Mouse (Mus musculus): ENCODE measurements at regions not wholly inside any gene's neighbourhood (a gene's known extent, or its start where the extent isn't known, plus 50 kb on each side); places are given as distances from the start of the nearest gene placed in this dataset.

DNA sequence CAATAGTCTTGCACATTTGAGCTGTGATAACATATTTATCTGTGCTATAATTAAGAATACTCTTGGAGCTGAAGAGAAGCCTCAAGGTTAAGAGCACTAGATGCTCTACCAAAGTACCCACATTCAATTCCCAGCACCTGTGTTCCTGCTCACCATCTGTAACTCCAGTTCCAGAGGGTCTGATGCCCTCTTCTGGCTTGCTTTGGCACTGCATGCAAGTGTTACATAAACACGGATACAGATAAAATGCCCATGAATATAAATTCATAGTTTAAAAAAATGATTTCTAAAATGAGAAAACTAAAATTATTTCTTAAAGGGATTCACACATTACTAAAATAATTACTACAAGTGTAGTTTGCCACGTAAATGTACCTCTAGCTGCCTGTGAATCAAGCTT lies 364.3 kb downstream of the Tox3 start:
- Histone ChIP-seq H3K9ac (ENCODE audit: low read length) (no peak overlapping the region), H3K9me3 (ENCODE audit: control insufficient read depth, low read length) (no peaks in the 10 kb centered on the region), H3K27ac (ENCODE audit: low read depth, low read length) (no peak overlapping the region), H3K4me1 (replicated peaks; ENCODE audit: control insufficient read depth, insufficient read depth, low read length) (no peaks in the 10 kb centered on the region), H3K4me3 (ENCODE audit: low read depth, low read length) (no peak overlapping the region), H3K36me3 (ENCODE audit: control insufficient read depth, insufficient read depth, low read length) (no peaks in the 10 kb centered on the region; the same call in 1 of the 2 replicates), H3K27me3 (ENCODE audit: control insufficient read depth, insufficient read depth, low read length) (no peaks in the 10 kb centered on the region), H3K4me2 (ENCODE audit: low read depth, low read length, severe bottlenecking) (no peak overlapping the region)
- 93% methylated on average over 2 of the region's 2 CpGs for whole genome bisulfite sequencing
- DNase-seq (ENCODE audit: low spot score), result no peak
- no peak for ATAC-seq (replicated peaks; ENCODE audit: low FRiP score)

DNA sequence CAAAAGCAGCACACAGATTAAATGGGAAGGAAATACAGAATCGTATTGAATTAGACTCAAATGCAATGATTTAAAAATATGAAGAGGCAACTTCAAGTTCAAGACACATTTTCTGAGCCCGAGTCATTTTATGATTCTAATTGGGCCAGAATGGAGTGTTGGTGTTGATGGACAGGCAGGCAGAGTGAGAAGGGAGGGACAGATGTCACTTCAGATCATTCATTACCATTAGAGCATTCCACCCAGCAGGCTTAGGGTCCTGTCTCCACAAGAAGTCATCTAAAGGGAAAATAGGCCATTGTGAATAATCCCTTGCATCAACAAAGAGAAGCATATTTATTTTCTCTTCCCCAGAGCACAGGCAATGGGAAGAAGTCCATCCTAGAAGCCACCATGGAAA lies 365.6 kb downstream of the Tox3 start:
- Histone ChIP-seq H3K36me3 (ENCODE audit: control insufficient read depth, insufficient read depth, low read length) (no peaks in the 10 kb centered on the region; the same call in 1 of the 2 replicates), H3K4me1 (replicated peaks; ENCODE audit: control insufficient read depth, insufficient read depth, low read length) (no peaks in the 10 kb centered on the region), H3K27ac (ENCODE audit: low read depth, low read length) (no peak overlapping the region), H3K9ac (ENCODE audit: low read length) (no peak overlapping the region), H3K27me3 (ENCODE audit: control insufficient read depth, insufficient read depth, low read length) (no peaks in the 10 kb centered on the region), H3K4me3 (ENCODE audit: low read depth, low read length) (no peak overlapping the region), H3K9me3 (ENCODE audit: control insufficient read depth, low read length) (no peaks in the 10 kb centered on the region), H3K4me2 (ENCODE audit: low read depth, low read length, severe bottlenecking) (no peak overlapping the region)
- DNase-seq (ENCODE audit: low spot score) (no peak), ATAC-seq (replicated peaks; ENCODE audit: low FRiP score) (no peak)
- 77% methylated on average over 2 of the region's 2 CpGs for WGBS

DNA sequence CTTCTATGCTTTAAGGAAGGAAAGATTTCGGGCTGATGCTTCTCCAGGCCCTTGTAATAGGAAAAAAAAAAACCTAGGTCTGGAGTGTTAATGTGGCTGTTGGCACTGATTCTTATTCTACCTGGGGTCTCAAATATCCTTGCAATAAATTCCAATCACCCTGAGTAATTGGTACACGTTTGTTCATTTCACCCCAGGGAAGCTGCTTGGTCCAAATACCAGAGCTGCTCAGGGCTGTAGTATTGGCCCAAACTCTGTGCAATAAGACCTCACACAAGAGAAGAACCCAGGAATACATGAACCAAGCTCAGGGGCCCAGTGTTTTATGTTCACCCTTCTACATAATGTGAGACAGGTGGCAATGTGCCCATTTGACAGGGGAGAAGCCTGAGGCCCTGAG lies 366.8 kb downstream of the Tox3 start:
- no peaks in the 10 kb centered on the region; the same call in 1 of the 2 replicates for H3K36me3 ChIP-seq (ENCODE audit: control insufficient read depth, insufficient read depth, low read length)
- H3K27ac ChIP-seq (ENCODE audit: low read depth, low read length), result no peak overlapping the region
- H3K4me3 ChIP-seq (ENCODE audit: low read depth, low read length), result no peak overlapping the region
- no peaks in the 10 kb centered on the region for H3K9me3 ChIP-seq (ENCODE audit: control insufficient read depth, low read length)
- no peaks in the 10 kb centered on the region for H3K27me3 ChIP-seq (ENCODE audit: control insufficient read depth, insufficient read depth, low read length)
- no peak overlapping the region for H3K4me2 ChIP-seq (ENCODE audit: low read depth, low read length, severe bottlenecking)
- H3K9ac ChIP-seq (ENCODE audit: low read length), result no peak overlapping the region
- H3K4me1 ChIP-seq (replicated peaks; ENCODE audit: control insufficient read depth, insufficient read depth, low read length), result no peaks in the 10 kb centered on the region
- WGBS, result 82% methylated on average over 2 of the region's 2 CpGs
- no peak for DNase-seq (ENCODE audit: low spot score)
- no peak for ATAC-seq (replicated peaks; ENCODE audit: low FRiP score)

DNA sequence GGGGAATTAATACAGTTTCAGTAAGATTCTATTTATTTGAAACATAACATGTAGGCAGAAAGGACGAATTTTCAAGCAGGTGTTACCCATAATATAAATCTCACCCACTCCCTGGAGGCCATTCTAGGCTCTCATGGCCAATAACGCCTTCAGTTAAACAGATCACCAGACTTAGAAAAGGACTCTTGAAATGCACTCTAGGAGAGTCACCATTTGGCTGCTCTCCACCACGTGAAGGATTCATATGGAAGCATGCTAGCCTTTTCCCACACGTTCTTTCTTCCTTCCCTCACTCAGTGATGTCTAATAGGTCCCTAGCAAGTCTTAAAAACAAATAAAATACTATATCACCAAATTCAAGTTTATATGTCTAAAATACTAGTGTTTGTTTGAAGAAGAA lies 367.7 kb downstream of the Tox3 start:
- DNase-seq (ENCODE audit: low spot score) (no peak), ATAC-seq (replicated peaks; ENCODE audit: low FRiP score) (no peak)
- no peak overlapping the region for H3K4me3 ChIP-seq (ENCODE audit: low read depth, low read length)
- no peak overlapping the region for H3K27ac ChIP-seq (ENCODE audit: low read depth, low read length)
- no peak overlapping the region for H3K9ac ChIP-seq (ENCODE audit: low read length)
- 87% methylated on average over 4 of the region's 4 CpGs for WGBS
- H3K9me3 ChIP-seq (ENCODE audit: control insufficient read depth, low read length), result no peaks in the 10 kb centered on the region
- no peaks in the 10 kb centered on the region; the same call in 1 of the 2 replicates for H3K36me3 ChIP-seq (ENCODE audit: control insufficient read depth, insufficient read depth, low read length)
- H3K4me2 ChIP-seq (ENCODE audit: low read depth, low read length, severe bottlenecking), result no peak overlapping the region
- H3K27me3 ChIP-seq (ENCODE audit: control insufficient read depth, insufficient read depth, low read length), result no peaks in the 10 kb centered on the region
- no peaks in the 10 kb centered on the region for H3K4me1 ChIP-seq (replicated peaks; ENCODE audit: control insufficient read depth, insufficient read depth, low read length)

DNA sequence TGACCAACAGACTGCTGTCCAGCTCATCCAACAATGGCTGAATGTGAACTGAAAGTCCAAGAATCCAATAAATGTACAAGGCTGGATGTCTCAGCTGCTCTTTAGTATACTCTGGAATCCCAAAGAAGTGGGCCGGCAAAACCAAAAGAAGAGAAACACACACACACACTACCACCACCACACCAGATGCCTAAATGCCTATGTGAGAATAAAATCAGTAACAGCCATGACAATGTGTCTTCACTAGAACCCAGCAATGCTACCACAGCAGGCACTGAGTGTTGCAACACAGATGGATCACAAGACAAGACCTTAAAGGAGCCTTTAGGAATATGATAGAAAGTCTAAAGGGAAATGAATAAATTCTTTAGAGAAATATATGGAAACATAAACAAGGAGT lies 385.3 kb downstream of the Tox3 start:
- no peak overlapping the region for H3K9ac ChIP-seq (ENCODE audit: low read length)
- no peak overlapping the region for H3K4me2 ChIP-seq (ENCODE audit: low read depth, low read length, severe bottlenecking)
- DNase-seq (ENCODE audit: low spot score) (no peak), ATAC-seq (replicated peaks; ENCODE audit: low FRiP score) (no peak)
- 97% methylated on average over 1 of the region's 1 CpGs for WGBS
- no peaks in the 10 kb centered on the region for H3K4me1 ChIP-seq (replicated peaks; ENCODE audit: control insufficient read depth, insufficient read depth, low read length)
- no peaks in the 10 kb centered on the region for H3K36me3 ChIP-seq (ENCODE audit: control insufficient read depth, insufficient read depth, low read length)
- H3K4me3 ChIP-seq (ENCODE audit: low read depth, low read length), result no peak overlapping the region
- no peaks in the 10 kb centered on the region for H3K27me3 ChIP-seq (ENCODE audit: control insufficient read depth, insufficient read depth, low read length)
- no peak overlapping the region for H3K27ac ChIP-seq (ENCODE audit: low read depth, low read length)
- no peaks in the 10 kb centered on the region for H3K9me3 ChIP-seq (ENCODE audit: control insufficient read depth, low read length)

DNA sequence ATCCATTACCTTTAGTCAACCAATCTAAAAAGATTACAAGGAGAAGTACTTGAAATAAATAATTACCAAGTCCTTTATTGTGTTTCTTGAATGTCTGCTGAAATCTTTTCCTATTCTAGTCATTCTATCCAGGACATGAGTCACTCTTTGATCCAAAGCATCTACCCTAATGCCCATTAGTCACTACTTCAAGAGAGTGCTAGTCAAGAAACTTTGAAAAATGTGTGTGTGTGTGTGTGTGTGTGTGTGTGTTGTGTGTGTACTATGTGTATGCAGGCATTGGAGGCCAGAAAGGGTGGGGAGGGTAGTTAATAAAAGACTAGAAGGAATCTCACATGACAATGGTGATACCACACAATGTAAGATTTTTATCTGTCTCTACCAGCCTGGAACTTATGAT lies 390.7 kb downstream of the Tox3 start:
- Histone ChIP-seq H3K4me1 (replicated peaks; ENCODE audit: control insufficient read depth, insufficient read depth, low read length) (no peaks in the 10 kb centered on the region), H3K27ac (ENCODE audit: low read depth, low read length) (no peak overlapping the region), H3K4me2 (ENCODE audit: low read depth, low read length, severe bottlenecking) (no peak overlapping the region), H3K9ac (ENCODE audit: low read length) (no peak overlapping the region), H3K27me3 (ENCODE audit: control insufficient read depth, insufficient read depth, low read length) (no peaks in the 10 kb centered on the region), H3K36me3 (ENCODE audit: control insufficient read depth, insufficient read depth, low read length) (no peaks in the 10 kb centered on the region), H3K9me3 (ENCODE audit: control insufficient read depth, low read length) (no peaks in the 10 kb centered on the region), H3K4me3 (ENCODE audit: low read depth, low read length) (no peak overlapping the region)
- ATAC-seq (replicated peaks; ENCODE audit: low FRiP score) (no peak), DNase-seq (ENCODE audit: low spot score) (no peak)

DNA sequence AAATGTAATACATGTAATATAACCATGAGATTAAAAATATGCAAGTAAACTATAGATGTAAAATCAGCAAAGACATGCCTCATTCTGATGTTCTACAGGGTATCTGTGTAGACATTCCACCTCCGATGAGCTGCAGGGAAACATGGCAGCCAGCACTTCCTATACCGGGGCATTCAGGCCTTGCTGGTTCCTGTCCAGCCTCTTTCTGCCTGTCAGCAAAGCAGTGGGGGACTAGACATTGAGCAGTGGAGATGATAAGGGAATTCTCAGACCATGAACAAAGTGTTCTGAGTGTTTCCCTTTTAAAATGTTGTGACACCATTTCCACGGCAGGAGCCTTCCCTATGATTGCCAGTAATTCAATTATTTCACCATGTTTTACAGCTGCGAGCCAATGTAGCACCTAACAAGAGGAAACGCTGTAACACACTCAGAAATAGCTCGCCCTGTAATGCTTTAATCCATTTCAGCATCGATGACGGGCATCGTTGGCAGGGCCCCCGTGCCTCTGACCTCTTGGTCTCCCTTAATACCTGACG lies 391.6 kb downstream of the Tox3 start:
- Histone ChIP-seq H3K36me3 (ENCODE audit: control insufficient read depth, insufficient read depth, low read length) (no peaks in the 10 kb centered on the region), H3K4me2 (ENCODE audit: low read depth, low read length, severe bottlenecking) (no peak overlapping the region), H3K4me3 (ENCODE audit: low read depth, low read length) (no peak overlapping the region), H3K9me3 (ENCODE audit: control insufficient read depth, low read length) (no peaks in the 10 kb centered on the region), H3K9ac (ENCODE audit: low read length) (no peak overlapping the region), H3K27me3 (ENCODE audit: control insufficient read depth, insufficient read depth, low read length) (no peaks in the 10 kb centered on the region), H3K27ac (ENCODE audit: low read depth, low read length) (no peak overlapping the region), H3K4me1 (replicated peaks; ENCODE audit: control insufficient read depth, insufficient read depth, low read length) (no peaks in the 10 kb centered on the region)
- DNase-seq (ENCODE audit: low spot score) (no peak), ATAC-seq (replicated peaks; ENCODE audit: low FRiP score) (no peak)
- WGBS, result 37% methylated on average over 11 of the region's 11 CpGs

DNA sequence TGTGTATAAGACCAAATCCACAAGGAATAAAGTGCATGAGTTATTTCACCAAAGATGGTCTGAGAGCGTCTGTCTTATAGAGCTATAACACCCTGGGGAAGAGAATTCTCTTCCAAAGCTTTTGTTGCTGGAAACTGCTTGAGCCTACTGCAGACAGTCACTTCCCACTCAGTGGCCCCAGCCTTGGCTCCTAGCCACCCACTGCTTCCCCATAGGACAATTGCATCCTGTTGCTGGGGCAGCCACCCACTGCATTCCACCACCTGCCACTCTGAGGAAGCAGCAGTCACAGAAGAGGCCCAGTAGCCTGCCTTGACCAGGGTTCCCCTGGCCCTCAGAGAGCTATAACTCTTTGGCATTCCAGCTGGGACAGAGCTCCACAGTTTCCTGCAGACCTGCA lies 409.3 kb downstream of the Tox3 start:
- Histone ChIP-seq H3K4me3 (ENCODE audit: low read depth, low read length) (no peak overlapping the region), H3K9me3 (ENCODE audit: control insufficient read depth, low read length) (no peaks in the 10 kb centered on the region), H3K4me1 (replicated peaks; ENCODE audit: control insufficient read depth, insufficient read depth, low read length) (no peaks in the 10 kb centered on the region), H3K27ac (ENCODE audit: low read depth, low read length) (no peak overlapping the region), H3K36me3 (ENCODE audit: control insufficient read depth, insufficient read depth, low read length) (no peaks in the 10 kb centered on the region), H3K4me2 (ENCODE audit: low read depth, low read length, severe bottlenecking) (no peak overlapping the region), H3K9ac (ENCODE audit: low read length) (no peak overlapping the region), H3K27me3 (ENCODE audit: control insufficient read depth, insufficient read depth, low read length) (no peaks in the 10 kb centered on the region)
- 90% methylated on average over 1 of the region's 1 CpGs for WGBS
- DNase-seq (ENCODE audit: low spot score), result no peak
- no peak for ATAC-seq (replicated peaks; ENCODE audit: low FRiP score)

DNA sequence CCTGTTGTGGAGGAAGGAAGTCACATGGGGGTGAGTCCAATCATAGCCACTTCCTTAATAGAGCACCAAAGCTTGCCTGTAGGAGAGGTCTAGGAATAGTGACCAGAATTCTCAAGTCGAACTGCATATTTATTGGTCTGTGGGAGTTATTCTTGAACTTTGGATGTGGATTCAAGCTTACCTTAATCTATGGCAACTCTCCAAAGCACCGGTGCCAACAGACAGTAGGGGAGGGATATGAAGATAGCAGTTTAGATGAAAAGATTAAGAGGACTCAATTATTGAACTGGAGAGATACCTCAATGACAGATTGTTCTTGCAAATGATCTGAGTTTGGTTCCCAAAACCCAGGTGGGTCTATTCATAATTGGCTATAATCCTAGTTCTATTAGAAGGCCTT lies 413.6 kb downstream of the Tox3 start:
- Histone ChIP-seq H3K4me3 (ENCODE audit: low read depth, low read length) (no peak overlapping the region), H3K4me2 (ENCODE audit: low read depth, low read length, severe bottlenecking) (no peak overlapping the region), H3K36me3 (ENCODE audit: control insufficient read depth, insufficient read depth, low read length) (no peaks in the 10 kb centered on the region), H3K27me3 (ENCODE audit: control insufficient read depth, insufficient read depth, low read length) (no peaks in the 10 kb centered on the region), H3K9me3 (ENCODE audit: control insufficient read depth, low read length) (no peaks in the 10 kb centered on the region), H3K4me1 (replicated peaks; ENCODE audit: control insufficient read depth, insufficient read depth, low read length) (no peaks in the 10 kb centered on the region), H3K9ac (ENCODE audit: low read length) (no peak overlapping the region), H3K27ac (ENCODE audit: low read depth, low read length) (no peak overlapping the region)
- 92% methylated on average over 2 of the region's 2 CpGs for WGBS
- DNase-seq (ENCODE audit: low spot score) (no peak), ATAC-seq (replicated peaks; ENCODE audit: low FRiP score) (no peak)
